Mouse (Mus musculus): ENCODE measurements around the gene Vat1. TPM values are rescaled to one million over a fixed set of nuclear protein-coding genes. Genes with fewer than 3 reads are reported as not detected.

Vat1 gene
- polyA plus RNA-seq, 1 experiment: 272 TPM

- peak within 1 kb of the TSS; percentile 86 for H3K27ac ChIP-seq (ENCODE audit: insufficient read depth, low read depth, low read length)
- peak within 1 kb of the TSS; percentile 96 for H3K4me3 ChIP-seq (ENCODE audit: low read depth, low read length)
- no peaks in the 10 kb centered on the region for H3K27me3 ChIP-seq (ENCODE audit: control insufficient read depth, insufficient read depth, low read length)
- TF ChIP-seq CTCF (IDR thresholded peaks at IDR 0.05; ENCODE audit: extremely low read depth, insufficient read length, insufficient replicate concordance, low read depth, low read length) (no peak), POLR2A (IDR thresholded peaks at IDR 0.05; ENCODE audit: low read depth, low read length) (no peak)
- 0 out of 2 replicates have a peak, but pooled peaks cover under 1% of the 10 kb centered on the region for H3K36me3 ChIP-seq (ENCODE audit: control insufficient read depth, insufficient read depth, low read length)
- 6% methylated on average over 23 of the region's 23 CpGs for WGBS
- H3K4me1 ChIP-seq (ENCODE audit: control insufficient read depth, insufficient read depth, insufficient read length, low read length): peaks cover 11% of the 10 kb centered on the region; the same call in 1 of the 2 replicates
These were observed 41.8 kb downstream of the Vat1 start, which contains the start of gene Gm27029 for GRCm38 (mm10) chr11:101424105-101424851. Gm27029 (minus strand) TSS chr11:101424796.

GRCm38 (mm10) chr11:101420148-101420547 lies 45.9 kb downstream of the Vat1 start:
- H3K4me1 ChIP-seq (ENCODE audit: control insufficient read depth, insufficient read depth, insufficient read length, low read length): peaks cover 4% of the 10 kb centered on the region; the same call in 1 of the 2 replicates
- no peaks in the 10 kb centered on the region for H3K27me3 ChIP-seq (ENCODE audit: control insufficient read depth, insufficient read depth, low read length)
- no peak overlapping the region for H3K4me3 ChIP-seq (ENCODE audit: low read depth, low read length)
- 87% methylated on average over 5 of the region's 5 CpGs for WGBS
- no peaks in the 10 kb centered on the region for H3K36me3 ChIP-seq (ENCODE audit: control insufficient read depth, insufficient read depth, low read length)
- TF ChIP-seq CTCF (IDR thresholded peaks at IDR 0.05; ENCODE audit: extremely low read depth, insufficient read length, insufficient replicate concordance, low read depth, low read length) (no peak), POLR2A (IDR thresholded peaks at IDR 0.05; ENCODE audit: low read depth, low read length) (no peak)
- no peak overlapping the region for H3K27ac ChIP-seq (ENCODE audit: insufficient read depth, low read depth, low read length)

GRCm38 (mm10) chr11:101419610-101420009 lies 46.4 kb downstream of the Vat1 start:
- H3K4me3 ChIP-seq (ENCODE audit: low read depth, low read length): no peak overlapping the region
- no peaks in the 10 kb centered on the region for H3K27me3 ChIP-seq (ENCODE audit: control insufficient read depth, insufficient read depth, low read length)
- H3K36me3 ChIP-seq (ENCODE audit: control insufficient read depth, insufficient read depth, low read length): no peaks in the 10 kb centered on the region
- H3K4me1 ChIP-seq (ENCODE audit: control insufficient read depth, insufficient read depth, insufficient read length, low read length): peaks cover 4% of the 10 kb centered on the region; the same call in 1 of the 2 replicates
- H3K27ac ChIP-seq (ENCODE audit: insufficient read depth, low read depth, low read length): no peak overlapping the region
- 70% methylated on average over 3 of the region's 3 CpGs for WGBS
- TF ChIP-seq POLR2A (IDR thresholded peaks at IDR 0.05; ENCODE audit: low read depth, low read length) (no peak), CTCF (IDR thresholded peaks at IDR 0.05; ENCODE audit: extremely low read depth, insufficient read length, insufficient replicate concordance, low read depth, low read length) (no peak)

GRCm38 (mm10) chr11:101418991-101419390 lies 47.0 kb downstream of the Vat1 start:
- H3K27ac ChIP-seq (ENCODE audit: insufficient read depth, low read depth, low read length): no peak overlapping the region
- H3K27me3 ChIP-seq (ENCODE audit: control insufficient read depth, insufficient read depth, low read length): no peaks in the 10 kb centered on the region
- H3K4me1 ChIP-seq (ENCODE audit: control insufficient read depth, insufficient read depth, insufficient read length, low read length): peaks cover under 1% of the 10 kb centered on the region; the same call in 1 of the 2 replicates
- 68% methylated on average over 6 of the region's 6 CpGs for WGBS
- H3K4me3 ChIP-seq (ENCODE audit: low read depth, low read length): no peak overlapping the region
- H3K36me3 ChIP-seq (ENCODE audit: control insufficient read depth, insufficient read depth, low read length): no peaks in the 10 kb centered on the region
- TF ChIP-seq CTCF (IDR thresholded peaks at IDR 0.05; ENCODE audit: extremely low read depth, insufficient read length, insufficient replicate concordance, low read depth, low read length) (no peak), POLR2A (IDR thresholded peaks at IDR 0.05; ENCODE audit: low read depth, low read length) (no peak)

GRCm38 (mm10) chr11:101417101-101417855 lies 48.8 kb downstream of the Vat1 start, which contains the start of gene Aarsd1:
Aarsd1 (minus strand) TSS chr11:101417615.
- no peaks in the 10 kb centered on the region for H3K27me3 ChIP-seq (ENCODE audit: control insufficient read depth, insufficient read depth, low read length)
- H3K27ac ChIP-seq (ENCODE audit: insufficient read depth, low read depth, low read length): no peak within 1 kb of the TSS
- WGBS: under 1% methylated on average over 45 of the region's 45 CpGs
- peak within 1 kb of the TSS; percentile 83 for H3K4me3 ChIP-seq (ENCODE audit: low read depth, low read length)
- H3K36me3 ChIP-seq (ENCODE audit: control insufficient read depth, insufficient read depth, low read length): peaks cover 7% of the 10 kb centered on the region
- no peaks in the 10 kb centered on the region for H3K4me1 ChIP-seq (ENCODE audit: control insufficient read depth, insufficient read depth, insufficient read length, low read length)
- TF ChIP-seq POLR2A (IDR thresholded peaks at IDR 0.05; ENCODE audit: low read depth, low read length): no peak
- no peak for TF ChIP-seq CTCF (IDR thresholded peaks at IDR 0.05; ENCODE audit: extremely low read depth, insufficient read length, insufficient replicate concordance, low read depth, low read length)

- no peak overlapping the region for H3K27ac ChIP-seq (ENCODE audit: insufficient read depth, low read depth, low read length)
These were observed 49.5 kb downstream of the Vat1 start for GRCm38 (mm10) chr11:101416433-101417100.

More at GRCm38 (mm10) chr11:101416433-101417100, 49.5 kb downstream of the Vat1 start:
- peak overlapping the region; percentile 83 for H3K4me3 ChIP-seq (ENCODE audit: low read depth, low read length)
- no peak for TF ChIP-seq CTCF (IDR thresholded peaks at IDR 0.05; ENCODE audit: extremely low read depth, insufficient read length, insufficient replicate concordance, low read depth, low read length)
- TF ChIP-seq POLR2A (IDR thresholded peaks at IDR 0.05; ENCODE audit: low read depth, low read length): no peak
- H3K4me1 ChIP-seq (ENCODE audit: control insufficient read depth, insufficient read depth, insufficient read length, low read length): no peaks in the 10 kb centered on the region
- H3K36me3 ChIP-seq (ENCODE audit: control insufficient read depth, insufficient read depth, low read length): peaks cover 10% of the 10 kb centered on the region
- under 1% methylated on average over 11 of the region's 11 CpGs for WGBS
- H3K27me3 ChIP-seq (ENCODE audit: control insufficient read depth, insufficient read depth, low read length): no peaks in the 10 kb centered on the region

All from small intestine, adult 2 months (tissue).